Mouse (Mus musculus) CH12.LX (cell line): Measurements from ENCODE around the gene Ints7. TPM values are rescaled to one million over a fixed set of nuclear protein-coding genes. Genes with fewer than 3 reads are reported as not detected.

ENCODE experiments used
- DNase-seq: peaks from one replicate; pipeline ENCODE4 v3.0.0-alpha.2; 2013; ENCODE audit errors: extremely low read depth
- H3K27ac ChIP-seq: 2 replicates; pipeline ENCODE4 v1.5.1; 2012; ENCODE audit warnings: low read depth, mild to moderate bottlenecking, control low read depth, moderate library complexity; ENCODE audit not compliant: insufficient read depth
- H3K27me3 ChIP-seq: replicated peaks from 2 replicates; pipeline ENCODE3; 2012; ENCODE audit warnings: inconsistent platforms
- H3K36me3 ChIP-seq, 2 experiments: replicated peaks in 1 of 2; 2 replicates each; pipeline versions ENCODE3 to v1.6.1; 2012; ENCODE audit warnings: inconsistent platforms in 1 of 2, low read length in 1 of 2, mild to moderate bottlenecking in 1 of 2, mixed read lengths in 1 of 2, moderate library complexity in 1 of 2; ENCODE audit not compliant: control insufficient read depth in 1 of 2, insufficient read depth in 1 of 2
- H3K4me1 ChIP-seq, 2 experiments: 2 replicates each; pipeline ENCODE4 v1.6.1; 2012; ENCODE audit warnings: inconsistent platforms in 1 of 2, moderate library complexity in 1 of 2; ENCODE audit not compliant: insufficient read depth in 2 of 2, control insufficient read depth in 1 of 2
- H3K4me2 ChIP-seq: 2 replicates; pipeline ENCODE4 v1.6.1; 2012; ENCODE audit warnings: low read depth, mild to moderate bottlenecking, control low read depth; ENCODE audit not compliant: poor library complexity, insufficient read depth, severe bottlenecking
- H3K4me3 ChIP-seq, 3 experiments: fragments of 150-350 bp in 1 of 3; sonication (generic) in 1 of 3; replicated peaks in 1 of 3; 2 replicates each; pipeline versions ENCODE3 to v1.5.1; 2011 to 2012; ENCODE audit warnings: low read depth in 2 of 3, low read length in 2 of 3, mild to moderate bottlenecking in 2 of 3, moderate library complexity in 2 of 3, control low read depth in 1 of 3, improper control_type of control experiment in 1 of 3, inconsistent platforms in 1 of 3, mixed read lengths in 1 of 3; ENCODE audit not compliant: poor library complexity in 1 of 3
- H3K79me2 ChIP-seq: replicated peaks from 2 replicates; pipeline ENCODE4 v1.6.1; 2012; ENCODE audit warnings: mild to moderate bottlenecking, moderate library complexity; ENCODE audit not compliant: control insufficient read depth, poor library complexity, insufficient read depth, severe bottlenecking; ENCODE audit errors: extremely low read depth
- H3K9ac ChIP-seq: 2 replicates; pipeline ENCODE4 v1.6.1; 2012; ENCODE audit warnings: low read depth, mild to moderate bottlenecking, control low read depth, moderate library complexity; ENCODE audit not compliant: insufficient read depth
- H3K9me3 ChIP-seq: replicated peaks from 2 replicates; pipeline ENCODE3; 2012; ENCODE audit warnings: low read length, inconsistent platforms, mixed read lengths
- BHLHE40 ChIP-seq: IDR thresholded peaks from 2 replicates; pipeline ENCODE4 v1.6.1; 2011; ENCODE audit warnings: mild to moderate bottlenecking, low read depth, low read length, improper control_type of control experiment
- CHD2 ChIP-seq: IDR thresholded peaks from 2 replicates; pipeline ENCODE4 v1.6.1; 2011; ENCODE audit warnings: low read length, improper control_type of control experiment
- ELF1 ChIP-seq: IDR thresholded peaks from 2 replicates; pipeline ENCODE4 v1.6.1; 2014; ENCODE audit warnings: low read depth, mild to moderate bottlenecking, inconsistent platforms, low read length, improper control_type of control experiment
- HCFC1 ChIP-seq: IDR thresholded peaks from 2 replicates; pipeline ENCODE4 v1.6.1; 2012; ENCODE audit warnings: low read depth, mild to moderate bottlenecking, inconsistent platforms, low read length, improper control_type of control experiment
- JUN ChIP-seq: IDR thresholded peaks from 2 replicates; pipeline ENCODE4 v1.6.1; 2011; ENCODE audit warnings: low read depth, mild to moderate bottlenecking, low read length, improper control_type of control experiment, moderate library complexity; ENCODE audit not compliant: insufficient read depth
- JUND ChIP-seq: conservative IDR thresholded peaks from 2 replicates; pipeline ENCODE4 v1.6.1; 2011; ENCODE audit warnings: low read depth, low read length, improper control_type of control experiment
- KAT2A ChIP-seq: IDR thresholded peaks from 2 replicates; pipeline ENCODE4 v1.6.1; 2012; ENCODE audit warnings: low read length, improper control_type of control experiment, inconsistent platforms; ENCODE audit not compliant: insufficient replicate concordance
- MAFK ChIP-seq: IDR thresholded peaks from 2 replicates; pipeline ENCODE4 v1.6.1; 2011; ENCODE audit warnings: low read length, improper control_type of control experiment; ENCODE audit not compliant: insufficient replicate concordance
- MAZ ChIP-seq: IDR thresholded peaks from 2 replicates; pipeline ENCODE4 v1.6.1; 2012; ENCODE audit warnings: low read depth, mild to moderate bottlenecking, inconsistent platforms, low read length, improper control_type of control experiment, moderate library complexity
- MXI1 ChIP-seq: IDR thresholded peaks from 2 replicates; pipeline ENCODE4 v1.6.1; 2011; ENCODE audit warnings: mild to moderate bottlenecking, low read depth, low read length, improper control_type of control experiment
- MYC ChIP-seq: IDR thresholded peaks from 2 replicates; pipeline ENCODE4 v1.6.1; 2011; ENCODE audit warnings: low read depth, mild to moderate bottlenecking, improper control_type of control experiment, low read length
- NELFE ChIP-seq: IDR thresholded peaks from 2 replicates; pipeline ENCODE4 v1.6.1; 2011; ENCODE audit warnings: low read depth, low read length, improper control_type of control experiment
- PAX5 ChIP-seq: IDR thresholded peaks from 2 replicates; pipeline ENCODE4 v1.6.1; 2012; ENCODE audit warnings: low read length, inconsistent platforms, mixed read lengths
- POLR2A ChIP-seq: IDR thresholded peaks from 2 replicates; pipeline ENCODE4 v1.6.1; 2011; ENCODE audit warnings: low read depth, mild to moderate bottlenecking, improper control_type of control experiment, low read length
- POLR2AphosphoS2 ChIP-seq: IDR thresholded peaks from 2 replicates; pipeline ENCODE4 v1.6.1; 2011; ENCODE audit warnings: low read depth, low read length, improper control_type of control experiment
- RAD21 ChIP-seq: IDR thresholded peaks from 2 replicates; pipeline ENCODE4 v1.6.1; 2011; ENCODE audit warnings: low read depth, mild to moderate bottlenecking, low read length, improper control_type of control experiment, moderate library complexity
- SIN3A ChIP-seq: IDR thresholded peaks from 2 replicates; pipeline ENCODE4 v1.6.1; 2012; ENCODE audit warnings: low read length, improper control_type of control experiment, inconsistent platforms
- TBP ChIP-seq: conservative IDR thresholded peaks from 2 replicates; pipeline ENCODE4 v1.6.1; 2011; ENCODE audit warnings: low read depth, low read length, improper control_type of control experiment
- UBTF ChIP-seq: IDR thresholded peaks from 2 replicates; pipeline ENCODE4 v1.6.1; 2012; ENCODE audit warnings: low read depth, mild to moderate bottlenecking, inconsistent platforms, low read length, improper control_type of control experiment, moderate library complexity
- USF1 ChIP-seq: IDR thresholded peaks from 2 replicates; pipeline ENCODE4 v1.6.1; 2014; ENCODE audit warnings: low read depth, mild to moderate bottlenecking, inconsistent platforms, low read length, improper control_type of control experiment
- ZC3H11A ChIP-seq: IDR thresholded peaks from 2 replicates; pipeline ENCODE4 v1.6.1; 2012; ENCODE audit warnings: low read depth, mild to moderate bottlenecking, inconsistent platforms, low read length, improper control_type of control experiment
- ZMIZ1 ChIP-seq: IDR thresholded peaks from 2 replicates; pipeline ENCODE4 v1.6.1; 2012; ENCODE audit warnings: low read depth, mild to moderate bottlenecking, inconsistent platforms, low read length, improper control_type of control experiment
- ZNF384 ChIP-seq: IDR thresholded peaks from 2 replicates; pipeline ENCODE4 v1.6.1; 2012; ENCODE audit warnings: low read depth, low read length, improper control_type of control experiment, inconsistent platforms
- dilution Hi-C: fragments of 300-500 bp; cut with MboI; formaldehyde crosslinking; loops from 2 replicates; pipeline ENCODE4 v1.14.3; 2020; ENCODE audit warnings: low sequenced_read_pairs; ENCODE audit not compliant: extremely low pct_unique_long_range_greater_than_20kb, extremely low pct_ligation_motif_present
- in situ Hi-C: fragments of 300-500 bp; cut with MboI; formaldehyde crosslinking; loops from 3 replicates; pipeline ENCODE4 v1.14.3; 2019; ENCODE audit warnings: low sequenced_read_pairs, low pct_ligation_motif_present, low pct_unique_long_range_greater_than_20kb, mixed read lengths
- polyA plus RNA-seq: library from polyadenylated mRNA; unstranded; fragments of >175 nt; gene quantifications from 2 replicates; pipeline ENCODE4 v1.2.1, GENCODE M21; 2012; ENCODE audit warnings: low read depth; ENCODE audit not compliant: insufficient read length
- total RNA-seq, 2 experiments: library from RNA; depleted of rRNA; stranded (reverse); fragments of 300-350 nt in 1 of 2; fragments of >200 nt in 1 of 2; gene quantifications; 2 replicates each; pipeline ENCODE4 v1.2.3; 2012 to 2014

Ints7 gene
- total and polyA plus RNA-seq, 3 experiments = 30.4 to 58.8 (median 50.5) TPM

DNA sequence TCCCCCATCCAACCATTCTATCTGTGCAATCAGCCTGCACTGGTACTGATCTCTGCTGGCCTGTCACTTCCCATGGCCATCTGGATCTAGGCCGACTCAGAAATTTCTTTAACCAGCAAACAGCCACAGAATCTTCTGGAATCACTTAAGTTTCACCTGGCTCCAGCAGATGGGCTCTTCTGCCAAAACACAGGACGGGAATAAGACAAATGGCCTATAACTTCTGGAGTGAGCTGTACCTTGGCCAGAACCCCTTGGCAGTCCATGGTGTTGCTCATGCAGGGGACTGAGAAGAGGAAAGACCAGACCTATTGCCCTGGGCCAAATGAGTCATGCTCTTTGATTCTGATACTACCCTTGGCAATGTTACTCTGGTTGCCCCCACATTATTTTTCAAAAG, 46.0 kb upstream of the Ints7 start:
- Histone ChIP-seq H3K4me1 (no peaks in the 10 kb centered on the region), H3K4me2 (no peak overlapping the region), H3K9me3 (no peaks in the 10 kb centered on the region), H3K4me3 (no peak overlapping the region), H3K9ac (no peak overlapping the region), H3K27me3 (no peaks in the 10 kb centered on the region), H3K79me2 (no peaks in the 10 kb centered on the region), H3K27ac (no peak overlapping the region), H3K36me3 (peaks cover 4 to 22% of the 10 kb centered on the region in 2 experiments)
- in situ Hi-C loops = loop anchor here (5.0 kb wide), 1 partner anchor 62 kb away; no protein-coding TSS in a partner anchor
- dilution Hi-C loops = no loop called here
- TF ChIP-seq ZMIZ1 (no peak), MXI1 (no peak), TBP (no peak), ZC3H11A (no peak), USF1 (no peak), MAZ (no peak), JUN (no peak), MYC (no peak), MAFK (no peak), SIN3A (no peak), NELFE (no peak), HCFC1 (no peak), ELF1 (no peak), ZNF384 (no peak), RAD21 (no peak), UBTF (no peak)
- no peak for DNase-seq

DNA sequence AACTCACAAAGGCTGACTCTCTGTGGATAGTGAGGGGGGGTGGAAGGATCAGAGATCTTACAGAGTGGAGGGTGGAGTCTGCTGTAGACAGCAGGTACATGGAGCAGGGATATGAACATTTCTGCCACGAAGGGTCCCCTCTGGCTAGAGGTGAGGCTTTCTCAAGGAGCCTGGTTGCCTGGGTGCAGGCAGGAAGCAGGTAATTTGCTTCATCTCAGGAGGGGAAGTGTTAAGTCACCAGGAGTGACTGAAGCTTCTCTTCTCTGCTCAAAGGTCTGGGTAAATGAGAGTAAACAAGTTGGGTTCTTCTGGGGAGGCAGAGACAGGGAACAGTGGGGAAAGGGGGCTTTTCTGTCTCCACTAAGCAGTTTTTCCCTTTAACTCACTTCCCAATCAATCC, 44.4 kb upstream of the Ints7 start:
- dilution Hi-C loops (no loop called here), in situ Hi-C loops (no loop called here)
- H3K4me3 ChIP-seq = no peak overlapping the region
- H3K4me2 ChIP-seq = no peak overlapping the region
- no peak overlapping the region for H3K9ac ChIP-seq
- no peaks in the 10 kb centered on the region for H3K9me3 ChIP-seq
- H3K36me3 ChIP-seq = peaks cover 8 to 34% of the 10 kb centered on the region in 2 experiments
- no peaks in the 10 kb centered on the region for H3K27me3 ChIP-seq
- no peaks in the 10 kb centered on the region for H3K79me2 ChIP-seq
- TF ChIP-seq HCFC1 (no peak), UBTF (no peak), CHD2 (no peak), ELF1 (no peak), MYC (no peak), POLR2A (no peak), BHLHE40 (no peak), POLR2AphosphoS2 (no peak), RAD21 (no peak), KAT2A (no peak), PAX5 (no peak), JUND (no peak), USF1 (no peak)
- no peak overlapping the region for H3K27ac ChIP-seq
- no peaks in the 10 kb centered on the region for H3K4me1 ChIP-seq
- DNase-seq = no peak
